Mouse (Mus musculus): ENCODE measurements around the gene Smpd4.
"Not testable (repeated sequence)": the region's sequence is repeated elsewhere in the genome, so short reads cannot be mapped to it uniquely, and the experiment has no call there.

Gene Smpd4

DNA sequence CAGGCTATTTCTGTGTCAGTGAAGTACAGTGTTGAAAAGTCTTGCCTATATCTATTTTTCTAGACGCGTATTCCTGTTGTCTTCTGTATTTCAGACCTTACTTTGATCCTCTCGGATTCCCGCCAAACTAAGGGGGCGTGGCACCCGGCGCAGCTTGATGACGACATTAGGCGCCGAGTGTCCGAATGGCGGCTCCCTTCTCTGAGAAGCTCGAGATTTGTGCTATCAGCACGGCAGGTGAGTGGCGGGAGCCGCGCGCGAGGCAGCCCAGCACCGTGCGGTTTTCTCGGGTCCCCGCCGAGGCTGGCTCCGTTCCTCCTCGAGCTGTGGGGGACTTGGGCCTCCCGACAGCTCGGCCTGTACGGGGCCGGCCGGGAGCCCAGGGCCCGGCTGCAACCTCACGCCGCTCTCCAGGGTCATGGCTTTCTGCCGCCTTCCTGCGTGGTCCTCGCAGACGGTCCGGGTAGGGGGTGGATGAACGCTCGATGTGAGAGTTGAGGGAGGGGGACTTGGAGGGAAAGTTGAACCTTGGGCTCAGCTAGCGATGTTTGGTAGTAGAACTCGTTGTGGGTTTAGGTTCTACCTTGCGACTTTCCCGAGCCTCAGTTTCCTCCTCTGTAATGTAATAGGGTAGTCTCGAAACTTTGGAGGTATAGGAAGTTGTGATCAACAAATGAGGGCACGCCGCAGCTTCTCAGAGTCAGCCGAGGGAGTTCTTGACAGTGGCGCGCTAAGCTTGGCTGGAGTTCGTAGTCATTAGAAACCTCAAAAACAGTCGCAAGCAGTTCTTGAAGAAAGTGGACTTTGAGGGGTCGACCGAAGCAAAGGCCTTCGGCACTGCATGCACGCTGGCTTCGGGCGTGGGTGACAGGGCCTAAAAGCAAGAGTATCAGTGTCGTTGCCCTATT, at the start of gene Smpd4:
TSS of gene Smpd4 (plus strand) at position 157 of the 908 bp plus-strand sequence.
- DNase-seq (ENCODE audit: low spot score) = peak; percentile 72

DNA sequence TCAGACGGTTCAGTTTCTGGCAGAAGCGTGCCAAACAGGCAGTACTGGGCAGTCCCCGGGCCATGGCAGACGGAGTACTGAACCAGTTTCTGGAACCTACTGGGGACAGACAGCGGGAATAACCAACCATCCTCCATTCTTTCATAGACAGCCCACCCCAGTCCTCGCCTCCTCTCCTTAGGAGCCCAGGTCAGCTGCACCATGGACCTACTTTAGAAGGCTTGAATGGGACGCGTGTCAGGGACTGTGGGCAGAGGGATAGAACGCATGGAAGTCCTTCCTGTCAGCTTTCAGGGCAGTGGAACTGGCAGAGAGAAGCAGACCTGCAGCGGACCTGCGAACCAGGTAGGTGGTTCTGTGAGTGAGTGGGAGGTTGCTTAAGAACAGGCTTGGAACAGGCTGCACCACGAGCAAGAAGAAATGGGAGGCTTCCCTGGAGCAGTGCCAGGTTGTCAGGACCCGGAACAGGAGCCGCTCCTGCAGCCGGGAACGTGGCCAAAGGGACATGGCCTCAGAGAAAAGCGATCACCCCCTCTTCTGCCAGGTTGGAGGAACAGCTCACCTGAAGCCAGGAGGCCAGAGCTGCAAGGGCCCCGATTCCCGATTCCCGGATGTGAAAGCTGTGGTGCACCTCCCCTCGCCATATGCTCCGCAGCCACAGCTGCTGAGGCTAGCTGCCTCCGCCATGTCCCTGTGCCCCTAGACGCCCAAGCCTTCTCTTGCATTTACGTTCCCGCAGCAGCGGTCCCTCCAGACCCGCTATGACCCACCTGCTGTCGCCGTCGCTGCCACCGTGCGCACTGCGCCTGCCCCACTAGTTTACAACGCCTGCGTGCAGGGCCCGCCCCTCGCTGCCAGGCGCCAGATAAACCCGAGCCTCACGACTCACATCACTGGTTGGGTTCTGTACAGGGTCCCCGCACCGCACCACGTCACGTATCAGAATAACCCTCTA, 43.0 kb upstream of the Smpd4 start:
- peak; percentile 71 for DNase-seq (ENCODE audit: low spot score)

GRCm38 (mm10) chr16:17576825-17577215, 42.3 kb upstream of the Smpd4 start:
- no peak for DNase-seq (ENCODE audit: low spot score)

GRCm38 (mm10) chr16:17583064-17583463, 36.1 kb upstream of the Smpd4 start, which contains the start of gene Slc7a4:
Gene Slc7a4 (minus strand): TSS chr16:17583214.
- DNase-seq (ENCODE audit: low spot score) = no peak

DNA sequence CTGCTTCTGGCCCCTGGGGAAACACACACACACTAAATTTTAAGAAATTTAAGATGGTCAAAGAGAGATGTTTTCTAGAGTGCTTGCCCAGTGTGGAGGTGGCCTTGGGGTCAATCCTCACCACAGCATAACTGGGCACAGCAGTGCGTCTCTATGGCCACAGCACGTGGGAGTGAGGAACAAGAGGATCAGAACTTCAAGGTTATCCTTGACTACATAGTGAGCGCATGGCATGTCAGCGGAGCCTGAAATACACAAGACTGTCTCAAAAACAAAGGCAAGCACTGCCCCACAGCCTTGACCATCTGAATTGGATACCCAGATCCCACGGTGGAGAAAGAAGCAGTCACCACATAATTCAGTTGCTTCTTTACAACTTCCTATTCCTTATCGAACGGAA, 34.6 kb upstream of the Smpd4 start:
- DNase-seq (ENCODE audit: low spot score) = peak; percentile 70

DNA sequence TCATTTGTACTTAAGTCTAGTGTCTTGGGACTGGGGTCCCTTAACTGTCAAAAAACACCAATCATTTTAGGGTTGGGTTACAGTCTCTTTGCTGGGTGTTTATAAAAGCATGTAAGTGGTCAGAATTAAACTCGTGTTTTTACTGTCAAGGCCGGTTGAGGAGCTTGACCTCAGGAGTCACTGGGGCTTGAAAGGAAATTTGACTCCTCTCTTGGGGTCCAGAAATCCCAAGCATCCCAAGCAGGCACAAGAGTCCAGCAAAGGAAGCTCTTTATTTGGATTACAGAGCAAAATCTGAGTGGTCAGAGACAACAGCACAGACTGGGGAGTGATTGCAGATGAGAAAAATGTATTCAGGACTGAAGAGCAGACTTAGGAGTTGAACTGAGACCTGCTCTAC, 28.4 kb upstream of the Smpd4 start:
- no peak for DNase-seq (ENCODE audit: low spot score)

- DNase-seq (ENCODE audit: low spot score) = no peak
Measured at GRCm38 (mm10) chr16:17600944-17601562, 18.1 kb upstream of the Smpd4 start.

DNA sequence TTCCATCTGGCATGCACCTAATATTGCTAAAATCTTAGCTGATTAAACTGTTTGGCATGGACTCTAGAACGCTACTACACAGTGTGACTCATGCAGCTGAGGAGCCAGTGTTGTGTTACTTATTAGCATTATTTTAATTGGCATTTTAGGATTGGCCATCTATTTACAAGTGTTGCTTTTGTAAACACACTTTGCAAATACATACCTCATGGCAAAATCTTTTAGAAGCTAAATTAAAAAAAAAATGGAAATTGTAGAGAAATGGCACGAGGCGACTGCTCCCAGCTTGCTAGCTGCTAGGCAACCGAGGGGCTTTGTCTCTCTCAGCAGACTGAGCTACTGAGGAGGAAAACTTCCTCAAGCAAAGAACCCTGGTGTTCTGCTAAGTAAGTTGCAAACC, 14.2 kb upstream of the Smpd4 start:
- DNase-seq (ENCODE audit: low spot score) = no peak

DNA sequence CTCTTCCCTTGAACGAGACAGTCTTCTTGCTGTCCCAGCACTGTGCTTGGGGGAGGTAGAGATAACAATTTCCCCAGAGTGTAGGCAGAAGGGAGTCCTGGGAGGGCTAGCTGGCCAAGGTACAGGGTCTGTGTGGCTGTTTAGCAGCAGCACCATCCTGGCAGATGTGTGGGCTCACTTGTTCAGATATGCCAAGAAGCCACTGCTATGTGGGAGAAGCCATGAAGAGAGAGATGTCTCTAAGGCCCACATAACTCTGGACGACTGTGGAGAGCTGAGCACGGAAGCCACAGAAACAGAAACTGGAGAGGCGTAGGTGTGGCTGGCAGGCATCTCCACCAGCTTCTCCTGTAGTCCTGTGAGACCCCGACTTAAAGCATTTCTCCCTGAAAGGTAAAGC, 13.5 kb upstream of the Smpd4 start:
- no peak for DNase-seq (ENCODE audit: low spot score)

DNA sequence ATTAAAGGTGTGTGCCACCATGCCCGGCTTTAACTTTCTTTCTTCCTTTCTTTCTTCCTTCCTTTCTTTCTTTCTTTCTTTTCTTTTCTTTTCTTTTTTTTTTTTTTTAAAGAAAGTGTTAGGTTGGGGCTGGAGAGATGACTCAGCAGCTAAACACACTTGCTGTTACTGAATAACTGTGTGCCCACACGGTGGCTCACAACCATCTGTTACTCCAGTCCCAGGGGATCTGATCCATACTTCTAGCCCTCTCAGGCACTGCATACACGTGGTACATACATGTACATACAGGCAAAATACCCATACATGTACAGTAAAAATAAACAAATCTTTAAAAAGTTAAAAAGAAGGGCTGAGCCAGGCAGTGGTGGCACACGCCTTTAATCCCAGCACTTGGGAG, 7.8 kb upstream of the Smpd4 start:
- no peak for DNase-seq (ENCODE audit: low spot score)

GRCm38 (mm10) chr16:17614740-17615139, 4.4 kb upstream of the Smpd4 start:
- DNase-seq (ENCODE audit: low spot score) = not testable (repeated sequence)

- no peak for DNase-seq (ENCODE audit: low spot score)
Measured at GRCm38 (mm10) chr16:17616212-17616611, 2.9 kb upstream of the Smpd4 start.

GRCm38 (mm10) chr16:17617922-17618565, 1.1 kb upstream of the Smpd4 start:
- DNase-seq (ENCODE audit: low spot score) = no peak

DNA sequence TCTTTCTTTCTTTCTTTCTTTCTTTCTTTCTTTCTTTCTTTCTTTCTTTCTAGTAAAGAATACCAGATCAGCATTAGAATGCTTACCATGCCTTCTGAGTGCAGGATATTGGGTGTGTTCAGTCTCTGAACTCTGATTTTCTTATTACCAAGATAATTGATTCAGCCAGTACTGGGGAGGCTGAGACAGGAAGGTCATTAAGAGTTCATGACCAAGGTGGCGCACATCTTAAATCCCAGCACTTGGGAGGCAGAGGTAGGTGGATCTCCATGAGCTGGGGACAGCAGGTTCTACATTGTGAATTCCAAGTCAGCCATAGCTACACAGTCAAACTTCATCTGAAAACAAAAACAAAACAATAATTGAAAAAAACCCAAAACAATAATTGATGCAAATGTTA, 2.8 kb downstream of the Smpd4 start:
- no peak for DNase-seq (ENCODE audit: low spot score)

DNA sequence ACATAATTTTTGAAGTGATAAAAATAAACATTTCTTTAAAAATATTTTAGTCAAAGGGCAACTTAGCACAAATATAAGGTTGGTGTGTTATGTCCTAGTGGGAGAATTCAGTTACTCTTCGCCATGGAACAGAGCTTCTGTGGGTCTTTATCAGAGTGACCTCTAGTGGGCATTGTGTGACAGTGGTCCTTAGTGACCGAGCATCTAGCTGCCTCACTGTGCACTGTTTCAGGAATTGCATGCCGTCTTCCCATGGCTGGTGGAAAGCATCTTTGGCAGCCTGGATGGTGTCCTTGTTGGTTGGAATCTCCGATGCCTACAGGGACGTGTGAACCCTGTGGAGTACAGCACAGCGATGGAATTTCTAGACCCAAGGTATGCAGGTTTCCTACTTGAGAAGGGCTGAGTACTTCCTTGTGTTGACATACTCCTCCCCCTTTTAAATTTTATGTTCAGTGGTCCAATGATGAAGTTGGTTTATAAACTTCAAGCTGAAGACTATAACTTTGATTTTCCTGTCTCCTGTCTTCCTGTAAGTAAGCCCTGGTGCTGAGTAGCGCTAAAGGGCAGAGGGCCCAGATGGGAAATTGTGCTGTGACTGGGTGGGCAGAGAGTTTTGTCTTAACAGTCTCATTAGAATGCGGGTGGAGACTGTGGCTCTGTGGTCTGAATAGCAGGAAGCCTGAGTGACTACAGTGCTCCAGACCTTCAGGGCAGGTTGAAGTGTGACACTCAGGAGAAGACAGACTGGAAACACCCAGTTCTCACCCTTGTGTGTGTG, 6.5 kb downstream of the Smpd4 start:
- no peak for DNase-seq (ENCODE audit: low spot score)

GRCm38 (mm10) chr16:17626269-17626555, 7.1 kb downstream of the Smpd4 start:
- DNase-seq (ENCODE audit: low spot score) = no peak

- DNase-seq (ENCODE audit: low spot score) = no peak
Measured at GRCm38 (mm10) chr16:17632580-17632979, 13.4 kb downstream of the Smpd4 start.

- no peak for DNase-seq (ENCODE audit: low spot score)
Measured at GRCm38 (mm10) chr16:17633481-17634181, 14.5 kb downstream of the Smpd4 start.

GRCm38 (mm10) chr16:17636904-17637303, 17.8 kb downstream of the Smpd4 start:
- DNase-seq (ENCODE audit: low spot score) = no peak

GRCm38 (mm10) chr16:17637610-17638009, 18.5 kb downstream of the Smpd4 start:
- no peak for DNase-seq (ENCODE audit: low spot score)

All from ovary, adult 18-20 months (tissue).